Mouse (Mus musculus): Measurements from ENCODE around the gene Polm.

Polm gene

GRCm38 (mm10) chr11:5805711-5806110, 32.1 kb downstream of the Polm start:
- DNase-seq (ENCODE audit: inconsistent age in 2 of 2, low spot score in 1 of 2), result no peak

- DNase-seq (ENCODE audit: inconsistent age in 2 of 2, low spot score in 1 of 2), result no peak
These were observed 33.6 kb downstream of the Polm start for GRCm38 (mm10) chr11:5804174-5804573.

GRCm38 (mm10) chr11:5803551-5803981, 34.2 kb downstream of the Polm start, which contains the start of gene Pgam2:
Pgam2 (minus strand) TSS chr11:5803733.
- no peak for DNase-seq (ENCODE audit: inconsistent age in 2 of 2, low spot score in 1 of 2)

- peak in 1 of 2 experiments; percentile 30 for DNase-seq (ENCODE audit: inconsistent age in 2 of 2, low spot score in 1 of 2)
These were observed 35.2 kb downstream of the Polm start for GRCm38 (mm10) chr11:5802457-5803217.

- peak in 1 of 2 experiments; percentile 34 for DNase-seq (ENCODE audit: inconsistent age in 2 of 2, low spot score in 1 of 2)
These were observed 35.8 kb downstream of the Polm start for GRCm38 (mm10) chr11:5802005-5802404.

- DNase-seq (ENCODE audit: inconsistent age in 2 of 2, low spot score in 1 of 2), result no peak
These were observed 36.3 kb downstream of the Polm start for GRCm38 (mm10) chr11:5801511-5801910.

- peak in 1 of 2 experiments; percentile 35 for DNase-seq (ENCODE audit: inconsistent age in 2 of 2, low spot score in 1 of 2)
These were observed 38.0 kb downstream of the Polm start for GRCm38 (mm10) chr11:5799621-5800490.

GRCm38 (mm10) chr11:5797928-5798327, 39.9 kb downstream of the Polm start:
- DNase-seq (ENCODE audit: inconsistent age in 2 of 2, low spot score in 1 of 2), result no peak

GRCm38 (mm10) chr11:5797371-5797770, 40.4 kb downstream of the Polm start:
- no peak for DNase-seq (ENCODE audit: inconsistent age in 2 of 2, low spot score in 1 of 2)

GRCm38 (mm10) chr11:5796939-5797338, 40.9 kb downstream of the Polm start:
- DNase-seq (ENCODE audit: inconsistent age in 2 of 2, low spot score in 1 of 2), result no peak

- DNase-seq (ENCODE audit: inconsistent age in 2 of 2, low spot score in 1 of 2), result peak in 1 of 2 experiments; percentile 38
These were observed 42.1 kb downstream of the Polm start for GRCm38 (mm10) chr11:5795706-5796105.

GRCm38 (mm10) chr11:5795290-5795689, 42.5 kb downstream of the Polm start:
- DNase-seq (ENCODE audit: inconsistent age in 2 of 2, low spot score in 1 of 2), result no peak

GRCm38 (mm10) chr11:5790431-5790830, 47.4 kb downstream of the Polm start:
- DNase-seq (ENCODE audit: inconsistent age in 2 of 2, low spot score in 1 of 2), result no peak

GRCm38 (mm10) chr11:5789754-5790333, 48.0 kb downstream of the Polm start:
- peak in 1 of 2 experiments; percentile 36 for DNase-seq (ENCODE audit: inconsistent age in 2 of 2, low spot score in 1 of 2)

- DNase-seq (ENCODE audit: inconsistent age in 2 of 2, low spot score in 1 of 2), result no peak
These were observed 48.6 kb downstream of the Polm start for GRCm38 (mm10) chr11:5789071-5789753.

- peak; percentile 97 to 98 for DNase-seq (ENCODE audit: inconsistent age in 2 of 2, low spot score in 1 of 2)
These were observed 49.5 kb downstream of the Polm start, which contains the start of gene Dbnl for GRCm38 (mm10) chr11:5788056-5789014. Dbnl (plus strand) TSS chr11:5788488.

GRCm38 (mm10) chr11:5787671-5788055, 50.2 kb downstream of the Polm start:
- no peak for DNase-seq (ENCODE audit: inconsistent age in 2 of 2, low spot score in 1 of 2)

GRCm38 (mm10) chr11:5785732-5786131, 52.1 kb downstream of the Polm start:
- no peak for DNase-seq (ENCODE audit: inconsistent age in 2 of 2, low spot score in 1 of 2)

GRCm38 (mm10) chr11:5782199-5782944, 55.4 kb downstream of the Polm start:
- DNase-seq (ENCODE audit: inconsistent age in 2 of 2, low spot score in 1 of 2), result no peak
